Mouse (Mus musculus) heart, embryonic 14.5 days (tissue): ENCODE measurements around the gene Josd1. TPM values are rescaled to one million over a fixed set of nuclear protein-coding genes. Genes with fewer than 3 reads are reported as not detected.
A peak's percentile ranks its signal among the peaks of the same experiment; 100 is the strongest.

Experiments
- ATAC-seq: fragments of 200-750 bp; cut with Nextera tagmentation; 2 replicates; pipeline ENCODE4 v1.8.0; 2017; ENCODE audit warnings: low read depth, moderate TSS enrichment; ENCODE audit not compliant: insufficient number of reproducible peaks, insufficient read depth, low FRiP score
- H3K27ac ChIP-seq, 2 experiments: fragments of 200-500 bp in 1 of 2; fragments of 300-500 bp in 1 of 2; sonication (generic) in 1 of 2; replicated peaks in 1 of 2; 2 replicates each; pipeline ENCODE4 v1.5.1; 2012 to 2014; ENCODE audit warnings: low read depth in 2 of 2, low read length in 2 of 2, control low read depth in 1 of 2, mild to moderate bottlenecking in 1 of 2, mixed read lengths in 1 of 2; ENCODE audit not compliant: control insufficient read depth in 1 of 2, insufficient read depth in 1 of 2
- H3K27me3 ChIP-seq: fragments of 300-500 bp; sonication (generic); 2 replicates; pipeline ENCODE4 v1.6.1; 2014; ENCODE audit warnings: mild to moderate bottlenecking, low read length, control low read depth; ENCODE audit not compliant: control insufficient read depth, insufficient read depth
- H3K36me3 ChIP-seq: fragments of 300-500 bp; sonication (generic); 2 replicates; pipeline ENCODE4 v1.6.1; 2014; ENCODE audit warnings: mild to moderate bottlenecking, control low read depth, low read length, mixed read lengths; ENCODE audit not compliant: control insufficient read depth, insufficient read depth
- H3K4me1 ChIP-seq, 2 experiments: fragments of 200-500 bp in 1 of 2; fragments of 300-500 bp in 1 of 2; sonication (generic) in 1 of 2; 2 replicates each; pipeline ENCODE4 v1.6.1; 2012 to 2014; ENCODE audit warnings: low read length in 2 of 2, control low read depth in 1 of 2, mixed read lengths in 1 of 2; ENCODE audit not compliant: control insufficient read depth in 2 of 2, insufficient read depth in 2 of 2
- H3K4me2 ChIP-seq: fragments of 300-500 bp; sonication (generic); 2 replicates; pipeline ENCODE4 v1.6.1; 2014; ENCODE audit warnings: mild to moderate bottlenecking, low read length
- H3K4me3 ChIP-seq, 2 experiments: fragments of 200-500 bp in 1 of 2; fragments of 300-500 bp in 1 of 2; sonication (generic) in 1 of 2; 2 replicates each; pipeline ENCODE4 v1.5.1; 2012 to 2014; ENCODE audit warnings: low read length in 2 of 2, mild to moderate bottlenecking in 2 of 2, control low read depth in 1 of 2, low read depth in 1 of 2, moderate library complexity in 1 of 2; ENCODE audit not compliant: control insufficient read depth in 1 of 2, insufficient read depth in 1 of 2
- H3K9ac ChIP-seq: fragments of 300-500 bp; sonication (generic); 2 replicates; pipeline ENCODE4 v1.6.1; 2014; ENCODE audit warnings: mild to moderate bottlenecking, low read length
- H3K9me3 ChIP-seq: fragments of 300-500 bp; sonication (generic); 2 replicates; pipeline ENCODE4 v1.6.1; 2016; ENCODE audit warnings: low read length, control low read depth; ENCODE audit not compliant: control insufficient read depth
- WGBS: fragments of 180-500 bp; shearing (Covaris S2); extraction: QIAGEN DNeasy Blood & Tissue Kit; methylation state at CpG from one replicate; pipeline ENCODE4 v1.1.7; 2014; 5-methylcytosine and 5-hydroxymethylcytosine counted together
- polyA plus RNA-seq: library from polyadenylated mRNA; unstranded; fragments of >200 nt; fragmentation: Nextera tagmentation; extraction: Ambion mirVana; gene quantifications from 2 replicates; pipeline ENCODE4 v1.2.1, GENCODE M21; 2014

Gene Josd1
- polyA plus RNA-seq, 1 experiment from 2014 or later: 17.5 TPM

DNA sequence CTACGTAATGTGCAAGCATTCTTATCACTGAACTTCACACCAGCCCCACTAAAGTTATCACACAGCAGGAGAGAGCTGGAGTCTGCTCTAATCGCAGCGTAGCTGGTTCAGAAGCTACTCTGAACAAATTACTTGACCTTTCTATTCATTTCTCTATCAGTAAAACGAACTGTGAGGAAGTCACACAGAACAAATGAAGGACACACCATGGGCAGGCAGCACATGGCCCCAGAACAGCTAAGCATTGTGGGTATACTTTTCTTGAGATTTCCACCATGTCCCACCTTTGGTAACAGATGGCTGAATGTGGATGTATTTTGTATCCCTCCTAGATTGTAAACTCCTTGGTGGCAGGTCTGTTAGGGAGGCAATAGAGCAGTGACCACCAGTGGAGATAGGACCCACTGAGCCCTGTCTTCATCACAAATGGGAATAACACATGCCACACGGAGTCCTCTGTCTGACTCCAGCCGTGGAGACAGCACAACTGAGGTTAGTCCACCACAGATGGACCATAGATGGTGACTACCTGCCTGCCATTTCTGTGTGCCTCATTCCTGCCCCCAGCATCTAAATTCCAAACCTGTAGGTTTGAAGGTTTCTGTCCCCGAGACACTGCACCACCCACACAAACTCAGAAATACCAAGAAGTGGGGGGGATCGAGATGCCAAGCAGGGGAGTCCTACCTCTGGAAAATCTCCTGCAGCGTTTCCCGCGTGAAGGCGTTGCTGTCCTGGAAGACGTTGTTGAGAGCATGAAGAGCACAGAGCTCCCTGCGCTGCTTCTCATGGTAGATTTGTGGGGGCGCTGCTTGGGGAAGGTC lies 1.5 kb downstream of the Josd1 start:
- Histone ChIP-seq H3K36me3 (no peaks in the 10 kb centered on the region), H3K9ac (peak overlapping the region; percentile 99), H3K4me3 (peak overlapping the region; percentile 80 to 96), H3K27ac (peak overlapping the region; percentile 12 to 99), H3K4me2 (peak overlapping the region; percentile 97), H3K27me3 (no peaks in the 10 kb centered on the region), H3K9me3 (no peaks in the 10 kb centered on the region), H3K4me1 (peaks cover 25 to 60% of the 10 kb centered on the region in 2 experiments)
- 2% methylated on average over 15 of the region's 15 CpGs for WGBS
- ATAC-seq: no peak

DNA sequence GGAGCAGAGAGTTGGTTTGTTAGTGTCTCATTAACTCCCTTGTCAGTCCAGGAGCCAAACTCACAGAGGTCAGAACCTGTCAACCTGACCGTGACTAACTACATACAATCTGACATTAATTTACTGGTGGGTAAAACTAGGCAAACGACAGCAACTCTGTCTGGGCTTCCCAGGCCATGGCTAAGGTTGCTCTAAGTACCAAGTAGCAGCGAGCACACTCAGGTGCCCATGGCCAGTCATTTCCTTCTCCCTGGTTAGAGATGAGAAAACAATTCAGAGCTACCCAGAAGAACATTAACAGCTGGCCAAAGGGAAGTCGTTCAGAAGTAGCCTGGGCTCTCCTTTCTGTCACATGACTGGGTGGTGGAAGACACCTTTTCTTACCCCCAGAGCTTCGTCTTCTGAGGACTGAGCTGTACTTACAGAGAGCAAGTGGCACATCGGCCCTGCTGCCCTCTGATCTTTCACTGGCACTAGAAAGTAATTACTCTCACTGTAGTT lies 2.5 kb downstream of the Josd1 start:
- H3K4me1 ChIP-seq: peaks cover 28 to 68% of the 10 kb centered on the region in 2 experiments
- H3K9me3 ChIP-seq: no peaks in the 10 kb centered on the region
- peak overlapping the region; percentile 99 for H3K9ac ChIP-seq
- WGBS: 25% methylated on average over 6 of the region's 6 CpGs
- H3K27ac ChIP-seq: peak overlapping the region; percentile 12 to 99; a peak in 1 of 4 replicates
- no peak for ATAC-seq
- peak overlapping the region; percentile 80 to 96 for H3K4me3 ChIP-seq
- H3K36me3 ChIP-seq: no peaks in the 10 kb centered on the region
- no peaks in the 10 kb centered on the region for H3K27me3 ChIP-seq
- peak overlapping the region; percentile 97 for H3K4me2 ChIP-seq

DNA sequence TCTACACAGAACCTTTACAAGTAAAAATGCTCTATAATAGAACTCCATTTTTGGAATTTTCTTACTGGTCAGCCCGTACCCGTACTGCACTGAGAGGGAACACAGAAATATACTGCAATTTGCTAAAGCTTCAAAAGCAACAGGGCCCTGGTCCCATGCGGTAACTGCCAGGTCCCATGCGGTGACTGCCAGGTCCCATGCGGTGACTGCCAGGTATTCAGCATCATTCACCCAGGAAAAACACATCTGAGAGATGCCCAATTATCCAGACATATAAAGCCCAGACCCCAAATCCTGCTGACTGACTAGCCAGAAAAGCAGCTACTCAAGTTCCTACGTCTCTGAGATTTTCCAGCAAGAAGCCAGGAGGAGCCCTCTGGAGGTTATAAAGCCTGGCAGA lies 3.1 kb downstream of the Josd1 start:
- Histone ChIP-seq H3K36me3 (no peaks in the 10 kb centered on the region), H3K4me2 (peak overlapping the region; percentile 97), H3K27ac (no peak overlapping the region), H3K4me3 (peak overlapping the region; percentile 80 to 96; a peak in 3 of 4 replicates), H3K4me1 (peaks cover 28 to 64% of the 10 kb centered on the region in 2 experiments), H3K9me3 (no peaks in the 10 kb centered on the region), H3K27me3 (no peaks in the 10 kb centered on the region), H3K9ac (peak overlapping the region; percentile 99)
- WGBS: 68% methylated on average over 6 of the region's 6 CpGs
- ATAC-seq: no peak

DNA sequence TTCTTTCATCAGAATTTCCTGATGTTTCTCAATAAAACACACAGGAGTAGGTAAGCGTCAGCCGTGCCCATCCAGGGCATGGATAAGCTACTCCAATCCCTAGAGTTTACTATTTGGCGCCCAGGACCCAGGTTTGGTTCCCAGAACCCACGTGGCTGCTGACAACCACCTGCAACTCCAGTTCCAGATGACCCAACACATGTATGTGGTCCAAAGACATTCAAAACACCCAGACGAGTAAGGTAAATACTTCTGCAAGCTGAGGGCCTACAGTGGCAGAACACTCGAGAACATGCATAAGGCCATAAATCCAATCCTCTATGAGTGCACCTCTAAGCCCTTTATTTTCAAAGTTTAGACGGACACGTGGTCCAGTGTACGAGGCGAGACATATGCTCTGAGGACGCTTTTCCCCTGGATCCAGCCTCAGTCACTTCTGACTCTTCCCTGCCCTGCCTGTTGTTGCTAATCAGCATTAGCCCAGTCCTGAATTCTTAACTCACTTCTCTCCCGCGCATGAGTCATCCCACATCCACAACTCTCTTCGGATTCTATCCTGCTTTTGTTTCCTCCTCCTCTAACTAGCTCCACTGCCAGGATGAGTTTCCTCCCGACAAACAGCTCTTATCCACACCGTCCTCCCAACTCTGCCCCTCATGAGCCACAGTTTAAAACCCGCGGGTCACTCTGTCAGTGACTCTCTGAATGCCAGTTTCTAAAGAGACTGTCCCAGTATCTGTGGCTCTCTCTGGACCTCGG lies 3.8 kb downstream of the Josd1 start:
- H3K36me3 ChIP-seq: no peaks in the 10 kb centered on the region
- H3K4me3 ChIP-seq: peak overlapping the region; percentile 80 to 96
- WGBS: 28% methylated on average over 19 of the region's 19 CpGs
- H3K9me3 ChIP-seq: no peaks in the 10 kb centered on the region
- no peak for ATAC-seq
- H3K27ac ChIP-seq: peak overlapping the region; percentile 23 to 62
- peak overlapping the region; percentile 99 for H3K9ac ChIP-seq
- H3K4me2 ChIP-seq: peak overlapping the region; percentile 97
- H3K4me1 ChIP-seq: peaks cover 28 to 63% of the 10 kb centered on the region in 2 experiments
- H3K27me3 ChIP-seq: no peaks in the 10 kb centered on the region

DNA sequence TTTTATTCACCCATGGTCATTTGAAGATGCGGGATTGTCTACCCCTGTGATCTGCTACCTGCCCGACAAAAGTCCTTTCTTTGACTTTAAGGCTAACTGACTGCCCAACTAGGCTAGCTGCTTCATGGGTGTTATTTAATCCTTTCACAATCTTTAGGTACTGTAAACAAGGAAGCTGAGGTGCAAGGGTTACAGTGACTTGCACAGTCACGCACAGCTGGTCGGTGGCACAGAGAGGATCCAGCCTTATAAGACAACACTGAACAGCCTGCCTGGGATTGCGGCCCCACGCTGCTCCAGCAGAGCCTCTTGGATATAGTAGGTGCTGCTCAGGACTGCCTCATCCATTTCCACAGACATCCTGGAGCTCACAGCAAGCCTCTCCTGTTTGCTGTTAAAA lies 4.6 kb downstream of the Josd1 start:
- WGBS: 53% methylated on average over 6 of the region's 6 CpGs
- H3K4me3 ChIP-seq: peak overlapping the region in 1 of 2 experiments; percentile 96; a peak in 3 of 4 replicates
- H3K27ac ChIP-seq: peak overlapping the region; percentile 54 to 62
- no peak for ATAC-seq
- peak overlapping the region; percentile 99 for H3K9ac ChIP-seq
- no peaks in the 10 kb centered on the region for H3K36me3 ChIP-seq
- peak overlapping the region; percentile 97 for H3K4me2 ChIP-seq
- H3K27me3 ChIP-seq: no peaks in the 10 kb centered on the region
- no peaks in the 10 kb centered on the region for H3K9me3 ChIP-seq
- H3K4me1 ChIP-seq: peaks cover 28 to 58% of the 10 kb centered on the region in 2 experiments

DNA sequence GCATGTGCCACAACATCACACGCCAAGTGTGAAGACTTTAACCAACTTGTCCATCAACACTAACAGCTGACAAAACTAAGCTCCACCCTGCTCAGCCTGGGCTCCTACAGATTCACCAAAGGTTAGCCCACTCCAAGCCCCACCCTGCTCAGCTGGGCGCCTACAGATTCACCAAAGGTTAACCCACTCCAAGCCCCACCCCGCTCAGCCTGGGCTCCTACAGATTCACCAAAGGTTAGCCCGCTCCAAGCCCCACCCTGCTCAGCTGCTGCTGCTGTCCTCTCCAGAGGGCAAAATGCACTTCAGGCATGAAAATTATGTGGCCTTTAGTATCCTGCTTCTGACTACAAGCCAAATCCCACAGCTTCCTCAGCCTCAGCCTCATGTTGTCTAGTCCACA lies 5.7 kb downstream of the Josd1 start:
- peaks cover 28 to 58% of the 10 kb centered on the region in 2 experiments for H3K4me1 ChIP-seq
- peak overlapping the region in 1 of 2 experiments; percentile 96; a peak in 1 of 4 replicates for H3K4me3 ChIP-seq
- peak overlapping the region; percentile 97 for H3K4me2 ChIP-seq
- peaks cover 8% of the 10 kb centered on the region for H3K36me3 ChIP-seq
- peak overlapping the region; percentile 99 for H3K9ac ChIP-seq
- WGBS: 70% methylated on average over 4 of the region's 4 CpGs
- H3K9me3 ChIP-seq: no peaks in the 10 kb centered on the region
- peak overlapping the region; percentile 5 to 62; a peak in 3 of 4 replicates for H3K27ac ChIP-seq
- no peak for ATAC-seq
- no peaks in the 10 kb centered on the region for H3K27me3 ChIP-seq

DNA sequence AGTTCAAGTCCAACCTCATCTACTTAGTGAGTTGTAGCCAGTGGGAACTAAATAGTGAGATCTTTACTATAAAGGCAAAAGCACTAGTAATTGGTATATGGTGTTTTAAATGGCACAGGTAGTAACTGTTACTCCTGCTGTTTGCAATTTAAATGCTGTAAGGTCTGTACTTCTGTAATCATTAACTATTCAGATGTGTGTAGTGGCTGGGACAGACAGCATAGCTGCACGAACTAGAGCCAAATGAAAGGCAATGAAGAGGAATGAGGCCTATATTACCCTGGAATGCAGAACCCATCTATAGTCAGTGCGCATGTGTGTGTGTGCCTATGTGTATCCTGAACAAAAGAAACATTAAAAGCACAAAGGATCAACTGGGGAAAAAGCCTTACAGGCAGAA lies 9.8 kb downstream of the Josd1 start:
- no peak for ATAC-seq
- WGBS: 86% methylated on average over 2 of the region's 2 CpGs
- peaks cover 46% of the 10 kb centered on the region for H3K36me3 ChIP-seq

More for the DNA sequence above, 9.8 kb downstream of the Josd1 start:
- no peak overlapping the region for H3K9ac ChIP-seq
- peaks cover 8 to 23% of the 10 kb centered on the region in 2 experiments for H3K4me1 ChIP-seq
- no peak overlapping the region for H3K4me3 ChIP-seq
- H3K9me3 ChIP-seq: no peaks in the 10 kb centered on the region
- H3K4me2 ChIP-seq: no peak overlapping the region
- H3K27ac ChIP-seq: no peak overlapping the region
- H3K27me3 ChIP-seq: no peaks in the 10 kb centered on the region
